Mouse (Mus musculus): ENCODE measurements around the gene Map4k1.
A peak's percentile ranks its signal among the peaks of the same experiment; 100 is the strongest.

The Map4k1 gene

DNA sequence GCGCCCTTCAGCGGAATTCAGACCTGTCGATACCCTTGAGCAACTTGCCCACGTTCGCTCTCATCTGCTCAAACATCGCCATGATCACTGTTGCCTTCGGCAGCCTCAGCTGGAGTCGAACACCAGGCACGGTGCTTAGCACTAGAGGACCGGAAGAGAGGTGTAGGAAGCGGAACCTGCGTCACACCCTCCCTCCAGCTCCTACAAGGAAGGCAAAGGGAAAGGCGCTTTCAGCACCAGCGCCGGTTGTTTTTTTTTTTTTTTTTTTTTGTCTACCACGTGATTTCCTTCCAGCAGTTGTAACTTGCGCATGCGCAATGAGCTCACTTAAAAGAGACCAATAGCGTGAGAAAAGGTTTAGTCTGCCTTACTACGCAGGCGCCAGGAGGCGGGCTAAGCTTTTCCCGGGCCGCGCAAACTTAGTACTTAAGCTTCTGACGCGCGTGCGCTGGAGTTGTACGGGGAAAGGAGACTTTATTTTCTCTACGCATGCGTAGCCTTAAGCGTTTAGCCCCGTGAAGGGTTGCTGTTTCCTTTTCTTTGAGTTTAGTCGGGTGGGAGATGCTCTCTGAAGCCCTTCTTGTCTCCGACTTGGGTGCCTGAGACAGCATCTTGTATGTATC, at the start of gene Map4k1, which contains the start of gene Eif3k:
Gene Map4k1, plus strand, starts transcription at position 400 of the 623 bp plus-strand sequence.
Gene Eif3k, minus strand, starts transcription at position 214 of the 623 bp plus-strand sequence.
- DNase-seq, result peak; percentile 97

GRCm38 (mm10) chr7:28932421-28933041, 49.3 kb upstream of the Map4k1 start:
- DNase-seq, result peak; percentile 58 to 59

DNA sequence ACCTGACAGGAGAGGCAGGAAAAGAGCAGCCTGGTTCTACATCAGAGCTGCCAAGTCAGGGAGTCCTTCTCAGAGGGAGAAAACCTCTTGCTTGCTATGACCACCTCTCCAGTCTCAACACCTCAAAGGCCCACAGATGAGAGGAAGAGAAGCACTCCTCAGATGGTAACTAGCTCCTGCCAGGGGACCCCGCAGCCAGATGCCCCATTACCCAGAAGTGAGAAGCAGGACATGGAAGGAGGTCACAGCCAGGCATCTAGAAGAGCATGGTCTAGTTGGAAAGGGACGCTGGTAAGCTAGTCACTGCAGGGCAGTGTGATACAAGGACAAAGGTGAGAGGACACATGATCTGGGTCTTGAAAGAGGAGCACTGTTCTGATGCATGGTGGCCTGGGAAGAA, 48.0 kb upstream of the Map4k1 start:
- DNase-seq, result no peak

DNA sequence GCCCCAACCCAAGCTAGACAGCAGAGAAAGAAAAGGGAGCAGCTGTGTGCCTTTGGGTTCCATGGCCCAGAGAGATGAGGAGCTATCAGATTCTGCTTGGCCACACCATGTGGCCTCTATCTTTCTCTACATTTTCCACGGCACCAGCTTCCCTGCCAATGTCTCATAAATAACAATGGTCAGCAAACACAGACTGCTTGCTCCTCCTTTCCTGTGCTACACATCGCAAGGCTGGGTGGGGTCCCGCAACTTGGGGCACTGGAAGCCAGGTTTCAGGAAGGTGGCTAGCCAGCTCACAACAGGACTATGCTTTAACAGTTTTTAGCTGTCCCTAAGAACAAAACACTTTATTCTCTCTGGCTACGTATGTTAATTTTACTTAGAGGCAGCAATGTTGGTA, 45.1 kb upstream of the Map4k1 start:
- DNase-seq, result peak; percentile 52 to 68

DNA sequence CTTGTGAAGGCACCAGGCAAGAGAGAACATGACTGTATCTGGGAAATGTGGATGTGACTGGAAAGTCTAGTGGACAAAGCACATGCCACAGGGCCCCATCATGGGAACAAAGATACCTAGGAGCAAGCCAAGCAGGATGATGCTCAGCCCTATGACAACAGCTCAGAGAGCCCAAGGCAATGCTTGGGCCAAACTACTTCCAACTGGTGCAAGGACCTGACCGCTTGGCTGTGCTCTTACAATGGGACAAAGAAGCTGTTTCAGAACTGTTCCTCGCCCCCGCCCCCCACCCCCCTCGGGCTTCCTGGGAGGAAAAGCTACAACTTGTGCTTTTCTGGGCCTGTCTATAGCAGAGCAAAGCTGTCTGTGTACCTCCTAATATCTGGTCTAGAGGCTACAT, 43.2 kb upstream of the Map4k1 start:
- no peak for DNase-seq

DNA sequence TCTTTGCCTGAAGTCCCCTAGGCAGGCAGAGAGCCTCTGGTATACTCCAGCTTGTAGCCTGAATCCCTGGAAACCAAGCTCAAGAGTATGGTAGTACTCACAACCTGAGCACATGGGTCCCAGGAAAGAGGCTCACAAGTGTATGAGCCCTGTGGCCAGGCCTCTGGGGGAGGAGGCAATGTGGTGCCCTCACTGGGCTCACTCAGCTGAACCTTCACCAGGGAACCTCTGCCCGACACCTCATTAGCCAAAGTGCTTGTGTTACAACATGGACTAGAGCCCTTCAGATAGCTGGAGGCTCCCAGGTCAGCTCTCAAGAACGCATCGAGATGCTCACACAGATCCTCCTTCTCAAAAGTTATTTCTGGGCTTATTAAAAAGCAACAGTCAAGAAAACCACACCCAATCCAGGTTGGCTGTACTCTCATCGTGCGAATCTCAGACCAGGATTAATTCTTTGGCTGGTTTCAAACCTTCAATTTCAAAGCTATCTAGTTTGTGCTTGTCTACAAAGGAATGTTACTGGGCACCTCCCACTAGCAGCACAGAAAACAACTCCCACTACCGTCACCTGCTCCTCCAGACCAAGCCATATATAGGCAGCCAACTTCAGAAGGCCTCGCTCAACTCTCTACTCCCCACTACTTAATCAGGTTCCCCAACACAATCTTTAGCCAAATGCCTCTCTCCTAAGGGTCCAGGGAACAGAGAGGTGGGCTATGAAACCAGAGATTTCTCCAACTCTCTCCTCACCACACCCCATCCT, 42.2 kb upstream of the Map4k1 start:
- DNase-seq, result no peak

GRCm38 (mm10) chr7:28941129-28941528, 40.7 kb upstream of the Map4k1 start:
- no peak for DNase-seq

GRCm38 (mm10) chr7:28941542-28941941, 40.3 kb upstream of the Map4k1 start:
- no peak for DNase-seq

- no peak for DNase-seq
Measured at GRCm38 (mm10) chr7:28943451-28944180, 38.2 kb upstream of the Map4k1 start.

- no peak for DNase-seq
Measured at GRCm38 (mm10) chr7:28944756-28945415, 37.0 kb upstream of the Map4k1 start.

GRCm38 (mm10) chr7:28945416-28946270, 36.2 kb upstream of the Map4k1 start:
- DNase-seq, result peak; percentile 61 to 74

DNA sequence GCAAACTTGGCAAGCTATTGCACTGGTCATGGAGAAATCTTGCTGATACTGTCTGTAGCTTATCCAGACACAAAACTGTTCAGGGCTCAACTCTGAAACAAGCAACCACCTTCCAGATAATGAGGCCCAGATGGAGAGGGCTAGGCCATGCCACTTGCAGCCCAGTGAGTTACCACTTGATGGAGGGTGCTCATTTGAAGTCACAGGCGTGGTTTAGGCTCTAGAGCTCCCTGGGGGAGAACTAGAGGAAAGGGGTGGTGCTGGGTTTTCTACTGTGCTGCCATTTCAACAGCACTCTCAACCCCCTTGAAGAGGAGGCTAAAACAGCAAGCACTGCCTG, 35.6 kb upstream of the Map4k1 start:
- DNase-seq, result no peak

GRCm38 (mm10) chr7:28948746-28949145, 33.1 kb upstream of the Map4k1 start:
- no peak for DNase-seq

- DNase-seq, result no peak
Measured at GRCm38 (mm10) chr7:28949298-28949697, 32.6 kb upstream of the Map4k1 start.

DNA sequence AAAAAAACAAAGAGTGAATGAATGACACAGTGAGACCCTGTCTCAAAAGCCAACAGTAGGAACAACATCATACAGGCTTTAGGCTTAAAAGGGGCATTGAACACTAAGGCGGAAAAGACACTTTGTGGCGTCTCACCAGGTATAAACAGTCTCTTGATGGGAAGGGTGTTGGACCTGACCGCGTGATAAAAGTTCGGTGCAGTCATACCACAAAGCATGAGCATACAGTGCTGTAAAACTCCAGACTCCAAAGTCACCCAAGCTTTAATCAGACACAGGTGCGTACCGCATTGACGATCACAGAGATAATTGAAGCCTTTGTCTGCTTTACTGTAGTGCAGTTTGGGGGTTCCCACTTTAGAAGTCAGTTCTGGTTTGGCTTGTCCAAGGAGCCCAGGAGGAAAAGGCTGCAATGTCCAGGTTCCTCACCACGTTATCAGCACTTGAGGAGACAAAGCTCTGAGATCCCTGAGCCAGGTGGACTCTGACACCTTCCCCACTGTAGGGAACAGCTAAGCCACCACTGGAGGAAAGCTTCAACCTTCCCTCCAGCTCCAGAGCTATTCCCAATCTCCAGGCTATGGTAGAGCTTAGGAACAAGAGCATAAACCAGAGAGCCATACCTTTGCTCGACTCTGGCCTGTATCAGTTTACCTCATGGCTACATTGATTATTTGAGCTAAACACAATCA, 31.4 kb upstream of the Map4k1 start:
- DNase-seq, result no peak

- no peak for DNase-seq
Measured at GRCm38 (mm10) chr7:28951764-28952163, 30.1 kb upstream of the Map4k1 start.

- DNase-seq, result peak; percentile 49 to 55
Measured at GRCm38 (mm10) chr7:28952786-28953185, 29.1 kb upstream of the Map4k1 start.

DNA sequence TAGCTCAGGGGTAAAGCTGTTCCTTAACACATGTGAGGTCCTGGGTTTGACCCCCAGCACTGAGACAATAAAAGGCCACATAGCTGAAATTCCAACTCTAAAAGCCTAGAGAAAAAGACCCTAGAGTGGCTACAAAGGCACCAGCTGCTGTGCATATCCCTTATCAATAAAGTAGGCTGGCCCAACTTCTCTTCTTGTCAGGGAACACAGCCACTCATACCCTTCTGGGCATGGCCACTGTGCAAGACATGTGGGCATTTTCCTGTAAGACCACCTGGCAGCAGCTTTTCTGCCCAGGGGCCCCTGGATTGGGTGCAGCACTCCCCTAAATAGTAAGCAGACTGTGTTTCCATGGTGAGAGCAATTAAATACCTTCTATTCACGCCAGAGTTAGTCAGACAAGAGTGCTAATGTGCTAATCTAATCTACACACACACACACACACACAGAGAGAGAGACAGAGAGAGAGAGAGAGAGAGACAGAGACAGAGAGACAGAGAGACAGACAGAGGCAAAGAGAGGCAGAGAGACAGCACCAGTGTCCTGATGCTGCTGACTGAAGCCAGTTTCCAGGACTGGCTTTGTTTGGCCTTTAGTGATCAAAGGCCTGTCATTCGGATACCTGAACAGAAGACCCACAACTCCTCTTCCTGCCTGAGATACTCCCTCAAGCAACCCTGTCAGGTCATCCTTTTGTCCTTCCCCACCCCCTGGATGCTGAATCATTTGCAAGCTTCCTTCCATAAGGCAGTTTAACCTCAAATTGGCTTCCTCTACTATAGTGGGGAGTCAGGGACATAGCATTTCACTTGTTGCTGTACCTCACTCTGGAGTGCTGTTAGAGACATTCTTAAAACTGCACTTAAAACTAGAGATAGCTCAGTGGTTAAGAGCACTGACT, 28.1 kb upstream of the Map4k1 start:
- no peak for DNase-seq

- DNase-seq, result no peak
Measured at GRCm38 (mm10) chr7:28954773-28955172, 27.1 kb upstream of the Map4k1 start.

- peak in 1 of 2 experiments; percentile 59 for DNase-seq
Measured at GRCm38 (mm10) chr7:28955295-28955897, 26.5 kb upstream of the Map4k1 start.
